Mouse (Mus musculus): Measurements from ENCODE around the gene Atxn1. TPM values are rescaled to one million over a fixed set of nuclear protein-coding genes. Genes with fewer than 3 reads are reported as not detected.
A peak's percentile ranks its signal among the peaks of the same experiment; 100 is the strongest.

Gene Atxn1
- polyA plus RNA-seq, 1 experiment from 2014 or later = 6.8 TPM

- Histone ChIP-seq H3K4me1 (replicated peaks; ENCODE audit: insufficient read depth, low read length) (no peaks in the 10 kb centered on the region), H3K4me3 (replicated peaks; ENCODE audit: low read depth, low read length) (no peak overlapping the region), H3K27me3 (ENCODE audit: insufficient read depth, low read length) (no peaks in the 10 kb centered on the region), H3K27ac (no peak overlapping the region), H3K4me2 (ENCODE audit: low read length) (no peak overlapping the region), H3K9ac (ENCODE audit: low read depth, low read length) (no peak overlapping the region), H3K9me3 (replicated peaks; ENCODE audit: low read length) (no peaks in the 10 kb centered on the region), H3K36me3 (ENCODE audit: insufficient read depth, low read length) (0 out of 2 replicates have a peak, but pooled peaks cover 9% of the 10 kb centered on the region)
- ATAC-seq (replicated peaks; ENCODE audit: low FRiP score, low read depth) = no peak
- peak; percentile 31 for DNase-seq (ENCODE audit: low spot score)
- WGBS = 45% methylated on average over 9 of the region's 9 CpGs
- no peak for TF ChIP-seq CTCF (IDR thresholded peaks at IDR 0.05; ENCODE audit: low read depth)
Observed at GRCm38 (mm10) chr13:45562011-45562410, 402.8 kb downstream of the Atxn1 start.

DNA sequence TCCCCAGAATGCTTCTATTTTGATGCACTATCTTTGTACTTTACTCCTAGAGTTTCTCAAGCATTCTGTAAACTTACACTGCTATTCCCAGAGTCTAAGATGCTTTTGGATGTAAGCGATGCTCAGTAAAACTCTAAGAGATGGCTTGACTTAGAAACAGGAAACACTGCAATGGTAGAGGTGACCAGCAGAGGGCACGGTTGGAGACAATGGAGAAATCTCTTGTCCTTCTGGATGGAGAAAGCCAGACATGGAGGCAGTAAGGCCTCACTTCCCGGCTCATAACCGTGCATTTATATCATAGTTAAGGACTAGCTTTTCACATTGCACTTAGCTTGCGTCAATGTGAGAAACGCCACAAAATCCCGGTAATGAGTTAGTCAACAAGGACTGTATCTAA is 404.3 kb downstream of the Atxn1 start:
- Histone ChIP-seq H3K36me3 (ENCODE audit: insufficient read depth, low read length) (0 out of 2 replicates have a peak, but pooled peaks cover 7% of the 10 kb centered on the region), H3K4me2 (ENCODE audit: low read length) (no peak overlapping the region), H3K4me1 (replicated peaks; ENCODE audit: insufficient read depth, low read length) (no peaks in the 10 kb centered on the region), H3K9ac (ENCODE audit: low read depth, low read length) (no peak overlapping the region), H3K27ac (no peak overlapping the region), H3K9me3 (replicated peaks; ENCODE audit: low read length) (no peaks in the 10 kb centered on the region), H3K4me3 (replicated peaks; ENCODE audit: low read depth, low read length) (no peak overlapping the region), H3K27me3 (ENCODE audit: insufficient read depth, low read length) (no peaks in the 10 kb centered on the region)
- 74% methylated on average over 7 of the region's 7 CpGs for WGBS
- ATAC-seq (replicated peaks; ENCODE audit: low FRiP score, low read depth) (no peak), DNase-seq (ENCODE audit: low spot score) (peak; percentile 67)
- peak; percentile 78 for TF ChIP-seq CTCF (IDR thresholded peaks at IDR 0.05; ENCODE audit: low read depth)

GRCm38 (mm10) chr13:45559258-45559657 is 405.6 kb downstream of the Atxn1 start:
- H3K4me2 ChIP-seq (ENCODE audit: low read length) = no peak overlapping the region
- H3K4me3 ChIP-seq (replicated peaks; ENCODE audit: low read depth, low read length) = no peak overlapping the region
- no peaks in the 10 kb centered on the region for H3K27me3 ChIP-seq (ENCODE audit: insufficient read depth, low read length)
- 0 out of 2 replicates have a peak, but pooled peaks cover 7% of the 10 kb centered on the region for H3K36me3 ChIP-seq (ENCODE audit: insufficient read depth, low read length)
- ATAC-seq (replicated peaks; ENCODE audit: low FRiP score, low read depth) = no peak
- no peak overlapping the region for H3K27ac ChIP-seq
- DNase-seq (ENCODE audit: low spot score) = no peak
- no peaks in the 10 kb centered on the region for H3K4me1 ChIP-seq (replicated peaks; ENCODE audit: insufficient read depth, low read length)
- H3K9me3 ChIP-seq (replicated peaks; ENCODE audit: low read length) = no peaks in the 10 kb centered on the region
- WGBS = 95% methylated on average over 3 of the region's 3 CpGs
- no peak overlapping the region for H3K9ac ChIP-seq (ENCODE audit: low read depth, low read length)
- TF ChIP-seq CTCF (IDR thresholded peaks at IDR 0.05; ENCODE audit: low read depth) = no peak

GRCm38 (mm10) chr13:45558367-45558766 is 406.4 kb downstream of the Atxn1 start:
- no peak for ATAC-seq (replicated peaks; ENCODE audit: low FRiP score, low read depth)
- no peak overlapping the region for H3K4me3 ChIP-seq (replicated peaks; ENCODE audit: low read depth, low read length)
- no peak for DNase-seq (ENCODE audit: low spot score)
- H3K4me2 ChIP-seq (ENCODE audit: low read length) = no peak overlapping the region
- H3K4me1 ChIP-seq (replicated peaks; ENCODE audit: insufficient read depth, low read length) = no peaks in the 10 kb centered on the region
- H3K27ac ChIP-seq = no peak overlapping the region
- H3K9me3 ChIP-seq (replicated peaks; ENCODE audit: low read length) = no peaks in the 10 kb centered on the region
- no peak overlapping the region for H3K9ac ChIP-seq (ENCODE audit: low read depth, low read length)
- H3K27me3 ChIP-seq (ENCODE audit: insufficient read depth, low read length) = no peaks in the 10 kb centered on the region
- no peak for TF ChIP-seq CTCF (IDR thresholded peaks at IDR 0.05; ENCODE audit: low read depth)
- WGBS = 83% methylated on average over 4 of the region's 4 CpGs
- H3K36me3 ChIP-seq (ENCODE audit: insufficient read depth, low read length) = 0 out of 2 replicates have a peak, but pooled peaks cover 7% of the 10 kb centered on the region

DNA sequence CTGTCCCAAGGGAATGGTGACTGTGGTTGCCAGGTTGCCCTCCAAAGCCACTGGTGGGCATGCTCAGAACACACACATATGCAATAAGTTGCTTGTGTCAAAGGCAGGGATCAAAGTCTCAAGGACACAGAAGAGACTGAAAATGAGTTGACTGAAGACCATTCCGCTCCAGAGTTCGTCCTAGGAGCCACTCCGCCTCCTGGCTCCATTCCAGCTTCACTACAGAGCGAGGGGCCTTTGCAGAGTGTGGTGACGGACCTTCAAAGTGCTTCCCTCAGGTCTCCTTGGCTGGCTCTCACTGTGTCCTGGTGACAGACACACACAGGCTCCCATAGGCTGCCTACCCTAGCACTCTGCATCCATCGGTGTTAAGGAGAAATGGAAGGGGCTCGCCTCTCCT is 411.1 kb downstream of the Atxn1 start:
- no peak overlapping the region for H3K4me2 ChIP-seq (ENCODE audit: low read length)
- 0 out of 2 replicates have a peak, but pooled peaks cover 7% of the 10 kb centered on the region for H3K36me3 ChIP-seq (ENCODE audit: insufficient read depth, low read length)
- no peak overlapping the region for H3K27ac ChIP-seq
- no peaks in the 10 kb centered on the region for H3K27me3 ChIP-seq (ENCODE audit: insufficient read depth, low read length)
- no peaks in the 10 kb centered on the region for H3K4me1 ChIP-seq (replicated peaks; ENCODE audit: insufficient read depth, low read length)
- WGBS = 56% methylated on average over 7 of the region's 7 CpGs
- no peak for TF ChIP-seq CTCF (IDR thresholded peaks at IDR 0.05; ENCODE audit: low read depth)
- H3K9ac ChIP-seq (ENCODE audit: low read depth, low read length) = no peak overlapping the region
- H3K4me3 ChIP-seq (replicated peaks; ENCODE audit: low read depth, low read length) = no peak overlapping the region
- no peaks in the 10 kb centered on the region for H3K9me3 ChIP-seq (replicated peaks; ENCODE audit: low read length)
- ATAC-seq (replicated peaks; ENCODE audit: low FRiP score, low read depth) = peak; percentile 36; the same call in 1 of the 2 replicates
- no peak for DNase-seq (ENCODE audit: low spot score)

DNA sequence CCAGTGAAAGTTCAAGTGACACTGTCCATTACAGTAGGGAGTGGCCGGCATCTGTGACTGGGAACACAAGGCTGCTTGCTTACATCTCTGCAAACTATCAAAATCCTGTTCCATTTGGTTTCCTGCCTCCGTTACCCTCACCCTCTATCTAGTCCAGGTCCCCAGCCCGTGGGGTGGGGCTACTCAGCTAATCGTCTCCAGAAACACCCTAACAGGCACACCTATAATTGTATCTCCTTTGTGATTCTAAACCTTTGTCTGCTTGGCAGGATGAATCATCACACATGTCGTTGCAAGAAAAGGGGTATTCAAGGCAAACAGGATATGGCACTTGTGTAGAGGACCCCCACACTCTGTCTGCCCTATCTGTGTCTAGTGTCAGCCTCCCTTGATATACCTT is 417.3 kb downstream of the Atxn1 start:
- Histone ChIP-seq H3K9me3 (replicated peaks; ENCODE audit: low read length) (no peaks in the 10 kb centered on the region), H3K4me3 (replicated peaks; ENCODE audit: low read depth, low read length) (no peak overlapping the region), H3K9ac (ENCODE audit: low read depth, low read length) (no peak overlapping the region), H3K27ac (no peak overlapping the region), H3K4me2 (ENCODE audit: low read length) (no peak overlapping the region), H3K36me3 (ENCODE audit: insufficient read depth, low read length) (peaks cover 18% of the 10 kb centered on the region), H3K4me1 (replicated peaks; ENCODE audit: insufficient read depth, low read length) (no peaks in the 10 kb centered on the region), H3K27me3 (ENCODE audit: insufficient read depth, low read length) (no peaks in the 10 kb centered on the region)
- ATAC-seq (replicated peaks; ENCODE audit: low FRiP score, low read depth) (no peak), DNase-seq (ENCODE audit: low spot score) (no peak)
- TF ChIP-seq CTCF (IDR thresholded peaks at IDR 0.05; ENCODE audit: low read depth) = no peak
- 85% methylated on average over 5 of the region's 5 CpGs for WGBS

DNA sequence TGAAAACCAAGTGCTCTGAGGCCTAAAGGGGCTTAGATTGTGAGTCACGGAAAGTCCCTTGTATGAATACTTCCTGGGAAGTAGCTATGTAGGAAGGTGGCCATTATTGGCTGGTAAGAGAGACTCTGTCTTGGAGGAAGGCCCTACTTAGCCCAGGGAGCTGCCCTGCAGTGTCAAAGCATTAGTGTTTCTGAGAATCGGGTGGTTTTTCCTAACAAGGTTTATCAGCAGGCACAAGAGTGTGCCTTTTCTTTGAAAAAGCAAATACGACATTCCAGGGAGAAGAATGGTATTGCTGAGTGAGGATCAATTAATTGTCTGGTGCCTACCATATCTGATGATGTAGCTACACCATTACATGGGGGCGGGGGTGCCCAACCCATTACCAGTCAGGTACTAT is 417.9 kb downstream of the Atxn1 start:
- no peak for ATAC-seq (replicated peaks; ENCODE audit: low FRiP score, low read depth)
- Histone ChIP-seq H3K36me3 (ENCODE audit: insufficient read depth, low read length) (peaks cover 18% of the 10 kb centered on the region), H3K4me1 (replicated peaks; ENCODE audit: insufficient read depth, low read length) (no peaks in the 10 kb centered on the region), H3K27me3 (ENCODE audit: insufficient read depth, low read length) (no peaks in the 10 kb centered on the region), H3K9me3 (replicated peaks; ENCODE audit: low read length) (no peaks in the 10 kb centered on the region), H3K4me2 (ENCODE audit: low read length) (no peak overlapping the region), H3K4me3 (replicated peaks; ENCODE audit: low read depth, low read length) (no peak overlapping the region), H3K9ac (ENCODE audit: low read depth, low read length) (no peak overlapping the region), H3K27ac (no peak overlapping the region)
- no peak for DNase-seq (ENCODE audit: low spot score)
- WGBS = 85% methylated on average over 4 of the region's 4 CpGs
- TF ChIP-seq CTCF (IDR thresholded peaks at IDR 0.05; ENCODE audit: low read depth) = no peak
